Mouse (Mus musculus) heart, embryonic 15.5 days (tissue): ENCODE measurements around the gene Muc16. TPM values are rescaled to one million over a fixed set of nuclear protein-coding genes. Genes with fewer than 3 reads are reported as not detected.

Experiments
- ATAC-seq: fragments of 200-750 bp; cut with Nextera tagmentation; replicated peaks from 2 replicates; pipeline ENCODE4 v1.8.0; 2017; ENCODE audit warnings: low read depth, moderate TSS enrichment; ENCODE audit not compliant: insufficient number of reproducible peaks, insufficient read depth, low FRiP score
- H3K27ac ChIP-seq: fragments of 300-500 bp; sonication (generic); 2 replicates; pipeline ENCODE4 v1.5.1; 2015; ENCODE audit warnings: mild to moderate bottlenecking, inconsistent platforms
- H3K27me3 ChIP-seq: fragments of 300-500 bp; sonication (generic); 2 replicates; pipeline ENCODE4 v1.6.1; 2015; ENCODE audit warnings: inconsistent platforms
- H3K36me3 ChIP-seq: fragments of 300-500 bp; sonication (generic); 2 replicates; pipeline ENCODE4 v1.6.1; 2015; ENCODE audit warnings: mild to moderate bottlenecking, inconsistent platforms
- H3K4me1 ChIP-seq: fragments of 300-500 bp; sonication (generic); replicated peaks from 2 replicates; pipeline ENCODE4 v1.6.1; 2015; ENCODE audit warnings: inconsistent platforms
- H3K4me2 ChIP-seq: fragments of 300-500 bp; sonication (generic); 2 replicates; pipeline ENCODE4 v1.6.1; 2015; ENCODE audit warnings: inconsistent platforms, mild to moderate bottlenecking, moderate library complexity
- H3K4me3 ChIP-seq: fragments of 300-500 bp; sonication (generic); 2 replicates; pipeline ENCODE4 v1.5.1; 2015; ENCODE audit warnings: mild to moderate bottlenecking, inconsistent platforms
- H3K9ac ChIP-seq: fragments of 300-500 bp; sonication (generic); 2 replicates; pipeline ENCODE4 v1.6.1; 2015; ENCODE audit warnings: mild to moderate bottlenecking, inconsistent platforms
- H3K9me3 ChIP-seq: fragments of 300-500 bp; sonication (generic); replicated peaks from 2 replicates; pipeline ENCODE4 v1.6.1; 2016; ENCODE audit warnings: inconsistent platforms
- WGBS: fragments of 180-500 bp; shearing (Covaris S2); methylation state at CpG from one replicate; pipeline ENCODE4 v1.1.7; 2015; ENCODE audit warnings: mixed read lengths; 5-methylcytosine and 5-hydroxymethylcytosine counted together
- polyA plus RNA-seq: library from polyadenylated mRNA; unstranded; fragments of >200 nt; fragmentation: Nextera tagmentation; extraction: Ambion mirVana; gene quantifications from 2 replicates; pipeline ENCODE4 v1.2.1, GENCODE M21; 2015

Gene Muc16
- 1.1 and 1.8 TPM in 2 replicates for polyA plus RNA-seq

DNA sequence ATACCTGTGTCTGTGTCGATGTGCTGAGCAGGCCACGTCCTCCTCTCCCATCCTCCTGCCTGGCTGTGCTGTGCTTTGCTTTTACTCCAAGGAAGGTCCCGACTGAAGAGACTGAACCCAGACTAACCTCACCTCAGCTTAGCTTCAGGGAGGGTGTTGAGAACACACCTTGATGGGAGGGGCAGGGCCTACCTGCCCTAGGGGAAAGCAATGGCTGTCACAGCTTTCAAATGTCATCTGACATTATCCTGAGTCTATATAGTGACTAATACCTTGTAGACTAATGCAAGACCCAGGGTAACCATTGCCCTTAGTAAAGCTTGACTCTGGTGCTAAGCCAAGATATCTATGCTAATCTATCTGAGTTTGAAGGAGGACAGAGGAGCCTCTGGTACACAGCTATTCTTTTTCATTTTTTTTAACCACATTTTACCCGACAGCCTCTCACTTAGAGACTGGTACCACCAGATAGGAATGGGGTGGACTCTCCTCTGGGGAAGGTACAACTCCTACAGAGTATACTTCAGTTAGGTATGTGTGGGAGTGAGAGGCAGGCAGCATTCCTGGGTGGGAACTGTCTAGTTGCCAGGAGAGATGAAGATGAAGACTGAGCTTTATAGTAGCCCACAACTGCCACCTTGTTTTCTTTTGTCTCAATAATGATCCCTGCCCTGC is at the start of gene Muc16:
TSS of gene Muc16 (minus strand) at position 51 of the 675 bp plus-strand sequence.
- Histone ChIP-seq H3K36me3 (no peaks in the 10 kb centered on the region), H3K4me3 (no peak within 1 kb of the TSS), H3K4me2 (no peak within 1 kb of the TSS), H3K27me3 (no peaks in the 10 kb centered on the region), H3K9ac (no peak within 1 kb of the TSS), H3K9me3 (no peaks in the 10 kb centered on the region), H3K27ac (no peak within 1 kb of the TSS), H3K4me1 (no peaks in the 10 kb centered on the region)
- WGBS = 69% methylated on average over 4 of the region's 4 CpGs
- ATAC-seq = 0 out of 2 replicates have a peak, but pooled peaks have one; percentile 35

DNA sequence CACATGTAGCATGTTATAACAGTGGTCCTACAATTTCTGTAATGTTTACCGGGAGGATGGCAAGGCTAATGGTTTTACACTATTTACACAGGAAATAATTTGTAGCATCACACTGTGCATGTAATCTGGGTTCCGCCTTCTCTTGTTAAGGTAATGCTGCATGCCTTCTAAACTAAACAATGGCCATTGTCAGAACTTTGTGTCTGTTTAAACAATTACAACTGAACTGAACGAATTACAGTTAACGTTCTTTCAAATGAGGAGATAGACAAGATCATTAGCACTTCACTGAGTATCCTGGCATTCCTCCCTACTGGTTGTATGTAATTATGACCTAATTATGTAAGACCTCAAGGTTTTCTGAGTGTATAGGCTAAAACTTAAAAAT is 48.4 kb upstream of the Muc16 start:
- H3K27me3 ChIP-seq = no peaks in the 10 kb centered on the region
- no peak overlapping the region for H3K4me2 ChIP-seq
- H3K9me3 ChIP-seq = no peaks in the 10 kb centered on the region
- H3K27ac ChIP-seq = no peak overlapping the region
- no peak overlapping the region for H3K9ac ChIP-seq
- H3K36me3 ChIP-seq = no peaks in the 10 kb centered on the region
- ATAC-seq = no peak
- H3K4me3 ChIP-seq = no peak overlapping the region
- WGBS = 47% methylated on average over 4 of the region's 4 CpGs
- no peaks in the 10 kb centered on the region for H3K4me1 ChIP-seq

DNA sequence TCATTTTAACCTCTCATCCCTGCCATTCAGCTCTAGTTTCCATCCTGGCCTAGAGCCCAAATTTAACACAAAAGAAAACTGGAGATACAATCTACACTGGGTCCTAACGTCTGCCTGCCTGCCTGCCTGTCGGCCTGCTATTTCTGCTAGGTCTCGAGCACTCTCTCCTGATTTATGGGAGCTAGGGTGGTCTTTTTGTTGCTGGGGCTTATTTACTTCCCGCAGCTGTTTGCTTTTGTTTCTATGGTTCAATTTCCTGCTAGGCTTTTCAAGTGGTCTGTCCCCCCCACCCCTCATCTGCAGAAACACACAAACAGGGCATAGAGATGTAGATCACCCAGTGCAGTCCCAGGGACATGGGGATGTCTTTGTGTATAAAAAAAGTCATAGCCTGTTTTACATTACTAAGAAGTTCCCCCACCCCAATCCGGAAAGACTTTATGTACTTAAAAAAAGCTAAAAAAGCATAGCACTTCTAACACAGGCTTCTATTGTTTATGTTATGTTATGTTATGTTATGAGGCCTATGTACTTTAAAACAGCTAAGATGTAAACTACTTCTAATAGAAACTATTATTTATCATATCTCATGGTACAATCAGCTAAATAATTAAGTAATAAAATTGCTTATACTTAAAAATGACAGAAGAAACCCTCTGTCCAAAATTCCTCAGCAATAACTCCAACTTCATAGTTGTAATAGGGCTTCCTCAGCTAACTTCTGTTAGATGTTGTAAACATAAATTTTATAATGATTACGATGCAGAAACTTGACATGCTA is 47.8 kb upstream of the Muc16 start:
- WGBS = 37% methylated on average over 6 of the region's 6 CpGs
- H3K4me1 ChIP-seq = no peaks in the 10 kb centered on the region
- H3K4me3 ChIP-seq = no peak overlapping the region
- no peak overlapping the region for H3K27ac ChIP-seq
- H3K9me3 ChIP-seq = no peaks in the 10 kb centered on the region
- H3K27me3 ChIP-seq = no peaks in the 10 kb centered on the region
- H3K9ac ChIP-seq = no peak overlapping the region
- no peaks in the 10 kb centered on the region for H3K36me3 ChIP-seq
- no peak for ATAC-seq
- H3K4me2 ChIP-seq = no peak overlapping the region

DNA sequence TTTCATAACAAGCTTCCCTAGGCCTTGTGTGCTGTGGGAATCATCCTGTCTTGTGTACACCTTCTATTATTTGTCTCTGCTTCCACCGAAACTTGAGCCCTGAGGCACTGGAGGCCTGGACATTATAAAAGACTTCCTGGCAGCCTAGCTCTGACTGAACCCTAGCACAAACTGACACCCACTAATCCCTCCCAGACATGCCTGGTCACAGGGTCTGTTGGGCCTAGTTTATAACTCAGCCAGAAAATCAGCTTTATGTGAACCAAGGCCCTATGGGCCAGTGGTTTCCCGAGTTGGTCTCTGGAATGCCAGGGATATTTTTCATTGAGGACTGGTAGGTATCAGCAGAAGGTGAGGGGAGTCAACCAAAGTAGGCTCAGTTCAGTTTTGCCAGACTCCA is 46.7 kb upstream of the Muc16 start:
- WGBS = 34% methylated on average over 2 of the region's 2 CpGs
- H3K4me2 ChIP-seq = no peak overlapping the region
- H3K27me3 ChIP-seq = no peaks in the 10 kb centered on the region
- H3K4me3 ChIP-seq = no peak overlapping the region
- no peaks in the 10 kb centered on the region for H3K4me1 ChIP-seq
- H3K36me3 ChIP-seq = no peaks in the 10 kb centered on the region
- no peaks in the 10 kb centered on the region for H3K9me3 ChIP-seq
- ATAC-seq = no peak
- H3K9ac ChIP-seq = no peak overlapping the region
- H3K27ac ChIP-seq = no peak overlapping the region

DNA sequence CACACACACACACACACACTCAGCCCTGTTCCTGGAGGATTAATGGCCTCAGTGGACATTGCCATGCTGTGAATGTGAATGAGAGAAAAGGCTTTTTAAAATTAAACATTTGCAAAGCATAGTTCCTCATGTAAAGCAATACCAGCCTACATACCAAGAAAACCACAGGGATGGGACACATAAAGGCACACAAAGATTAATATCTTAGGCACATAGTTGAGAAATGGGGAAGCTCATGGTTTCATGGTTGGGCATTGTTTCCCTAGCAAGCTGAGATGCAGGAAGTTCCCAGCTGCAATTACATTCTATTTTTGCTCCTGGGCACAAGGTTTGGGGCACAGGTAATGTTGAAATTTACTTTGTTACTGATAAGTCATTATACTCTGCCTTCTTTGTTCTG is 31.3 kb upstream of the Muc16 start:
- no peaks in the 10 kb centered on the region for H3K9me3 ChIP-seq
- no peaks in the 10 kb centered on the region for H3K4me1 ChIP-seq
- no peaks in the 10 kb centered on the region for H3K27me3 ChIP-seq
- ATAC-seq = no peak
- H3K27ac ChIP-seq = no peak overlapping the region
- no peak overlapping the region for H3K4me3 ChIP-seq
- no peak overlapping the region for H3K9ac ChIP-seq
- H3K36me3 ChIP-seq = no peaks in the 10 kb centered on the region
- H3K4me2 ChIP-seq = no peak overlapping the region

DNA sequence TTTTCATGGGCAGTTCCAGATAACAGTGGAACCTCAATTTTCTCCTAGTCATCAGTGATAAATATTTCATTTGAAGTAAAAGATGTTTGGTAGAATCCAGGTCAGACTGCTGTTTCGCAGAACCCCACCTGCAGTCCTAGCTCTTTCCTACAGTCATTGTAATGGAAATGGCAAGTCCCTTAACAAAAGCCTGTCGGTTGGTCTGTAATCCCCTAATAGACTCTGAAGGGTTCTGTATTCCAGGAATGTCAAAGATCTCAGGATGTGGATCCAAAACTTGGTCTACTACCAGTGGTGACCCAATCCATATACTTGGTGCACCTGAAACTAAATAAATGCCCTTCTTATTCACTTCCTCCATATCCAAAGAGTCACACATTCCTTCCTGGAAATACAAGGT is 76.0 kb downstream of the Muc16 start:
- no peaks in the 10 kb centered on the region for H3K36me3 ChIP-seq
- ATAC-seq = no peak
- 58% methylated on average over 2 of the region's 2 CpGs for WGBS

DNA sequence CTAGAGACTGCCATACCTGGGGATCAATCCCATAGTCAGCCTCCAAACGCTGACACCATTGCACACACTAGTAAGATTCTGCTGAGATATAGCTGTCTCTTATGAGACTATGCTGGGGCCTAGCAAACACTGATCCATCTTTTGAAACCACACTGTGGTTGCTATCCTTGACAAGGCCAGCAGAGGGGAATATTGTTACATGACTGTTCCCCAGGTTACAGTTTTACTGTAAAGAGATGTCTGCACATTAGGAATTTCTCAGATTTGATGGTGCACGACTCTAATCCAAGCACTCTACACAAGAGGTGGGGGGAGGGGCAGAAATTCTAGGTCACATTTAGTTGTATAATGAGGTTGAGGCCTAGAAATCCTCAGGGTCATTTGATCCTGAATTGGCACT is 166.2 kb downstream of the Muc16 start:
- WGBS = 42% methylated on average over 2 of the region's 2 CpGs

More for the DNA sequence above, 76.0 kb downstream of the Muc16 start:
- H3K4me1 ChIP-seq = no peaks in the 10 kb centered on the region
- H3K9me3 ChIP-seq = no peaks in the 10 kb centered on the region
- H3K4me2 ChIP-seq = no peak overlapping the region
- no peaks in the 10 kb centered on the region for H3K27me3 ChIP-seq
- H3K9ac ChIP-seq = no peak overlapping the region
- no peak overlapping the region for H3K4me3 ChIP-seq
- no peak overlapping the region for H3K27ac ChIP-seq

DNA sequence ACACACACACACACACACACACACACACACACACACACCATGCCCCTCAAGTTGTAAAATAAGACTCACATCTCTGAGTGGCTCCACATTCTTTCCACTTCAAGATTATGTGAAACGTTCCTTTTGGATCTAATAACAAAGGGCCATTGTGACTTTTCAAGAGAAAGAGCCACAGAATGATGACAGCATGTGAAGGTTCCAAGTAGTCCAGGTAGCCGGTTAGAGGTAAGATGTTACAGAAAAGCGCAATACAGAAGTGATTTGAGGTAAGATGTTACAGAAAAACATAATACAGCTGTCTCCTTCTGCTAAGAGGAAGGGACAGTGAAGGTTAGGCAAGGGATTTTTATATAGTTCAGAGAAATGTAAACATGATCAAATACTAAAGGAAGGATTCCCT is 196.2 kb downstream of the Muc16 start, which contains the start of the genes Zfp558 and Mbd3l1:
TSS of gene Zfp558 (minus strand) at position 101 of the 400 bp plus-strand sequence.
TSS of gene Mbd3l1 (plus strand) at position 192 of the 400 bp plus-strand sequence.
- ATAC-seq = no peak
- Histone ChIP-seq H3K27me3 (no peaks in the 10 kb centered on the region), H3K27ac (no peak within 1 kb of the TSS), H3K9me3 (no peaks in the 10 kb centered on the region), H3K36me3 (no peaks in the 10 kb centered on the region), H3K4me2 (no peak within 1 kb of the TSS), H3K4me1 (no peaks in the 10 kb centered on the region; the same call in 1 of the 2 replicates), H3K9ac (no peak within 1 kb of the TSS), H3K4me3 (no peak within 1 kb of the TSS)
- 68% methylated on average over 3 of the region's 3 CpGs for WGBS

More for the DNA sequence above, 166.2 kb downstream of the Muc16 start:
- ATAC-seq = no peak
- H3K9me3 ChIP-seq = no peaks in the 10 kb centered on the region
- no peaks in the 10 kb centered on the region for H3K27me3 ChIP-seq
- H3K4me3 ChIP-seq = no peak overlapping the region
- H3K36me3 ChIP-seq = no peaks in the 10 kb centered on the region
- H3K4me1 ChIP-seq = no peaks in the 10 kb centered on the region
- H3K4me2 ChIP-seq = no peak overlapping the region
- H3K9ac ChIP-seq = no peak overlapping the region
- H3K27ac ChIP-seq = no peak overlapping the region

DNA sequence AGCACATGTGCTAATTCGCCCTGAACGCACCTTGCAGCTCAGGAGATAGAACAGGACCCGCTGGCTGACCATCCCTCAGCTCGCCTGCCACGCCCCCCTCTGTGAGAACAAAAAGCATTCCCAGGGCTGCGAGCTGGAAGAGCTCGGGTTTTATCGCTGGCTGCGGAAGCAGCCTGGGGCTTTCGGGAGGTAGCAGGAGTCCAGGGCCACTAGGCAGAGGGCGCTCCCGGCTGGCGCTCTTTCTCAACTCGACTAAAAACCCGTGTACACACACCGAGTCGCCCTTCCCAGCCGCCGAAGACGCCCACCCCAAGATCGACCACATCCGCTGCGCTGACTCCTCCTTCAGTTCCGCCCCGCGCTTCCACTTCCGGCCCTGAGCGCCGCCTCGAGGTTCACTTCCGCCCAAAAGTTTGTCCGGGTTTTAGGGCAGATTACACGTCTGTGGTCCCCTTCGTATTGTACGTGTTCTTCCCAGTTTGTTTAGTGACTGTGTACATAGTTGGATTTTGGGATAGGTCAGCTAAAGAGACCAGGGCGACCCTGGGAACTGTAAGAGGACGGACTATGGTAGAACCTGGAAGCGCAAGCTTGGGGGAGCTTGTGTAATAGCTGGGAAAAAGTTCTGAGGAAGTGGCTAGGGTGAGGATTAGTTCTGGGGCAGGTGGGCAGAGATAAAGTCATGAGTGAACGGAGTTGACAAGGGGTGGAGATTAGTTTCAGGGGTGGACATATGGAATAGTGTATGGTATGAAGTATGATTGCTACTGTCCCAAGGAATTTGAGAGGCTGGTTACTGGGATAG is 200.8 kb downstream of the Muc16 start:
- Histone ChIP-seq H3K9ac (peak overlapping the region; percentile 66), H3K27ac (peak overlapping the region; percentile 86), H3K9me3 (no peaks in the 10 kb centered on the region), H3K27me3 (no peaks in the 10 kb centered on the region), H3K36me3 (0 out of 2 replicates have a peak, but pooled peaks cover under 1% of the 10 kb centered on the region), H3K4me1 (peaks cover 4% of the 10 kb centered on the region), H3K4me2 (peak overlapping the region; percentile 74), H3K4me3 (peak overlapping the region; percentile 78)
- peak; percentile 89 for ATAC-seq
- 4% methylated on average over 39 of the region's 39 CpGs for WGBS

DNA sequence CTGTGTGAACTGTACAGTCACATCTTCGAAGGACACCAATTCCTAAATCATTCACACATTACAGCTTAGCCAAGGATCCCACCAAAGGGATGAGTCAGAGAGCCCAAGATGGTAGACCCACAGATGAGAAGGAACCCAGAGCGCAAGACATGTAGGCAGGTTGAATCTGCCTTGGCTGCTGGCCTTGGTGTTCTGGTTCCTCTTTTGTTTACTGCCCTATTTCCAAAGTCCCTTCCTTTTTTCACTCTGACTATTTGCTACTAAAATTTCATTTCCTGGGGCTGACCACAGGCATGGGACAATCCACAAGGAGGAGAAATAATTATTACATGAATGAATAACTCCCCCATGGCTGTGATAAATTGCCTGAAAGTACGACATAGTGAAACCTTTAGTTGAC is 206.3 kb downstream of the Muc16 start:
- peaks cover 4% of the 10 kb centered on the region for H3K4me1 ChIP-seq
- WGBS = 83% methylated on average over 3 of the region's 3 CpGs
- peaks cover 4% of the 10 kb centered on the region; the same call in 1 of the 2 replicates for H3K36me3 ChIP-seq
- H3K9ac ChIP-seq = no peak overlapping the region
- H3K4me2 ChIP-seq = no peak overlapping the region
- H3K27me3 ChIP-seq = no peaks in the 10 kb centered on the region
- no peak overlapping the region for H3K27ac ChIP-seq
- no peak overlapping the region for H3K4me3 ChIP-seq
- ATAC-seq = no peak
- no peaks in the 10 kb centered on the region for H3K9me3 ChIP-seq

DNA sequence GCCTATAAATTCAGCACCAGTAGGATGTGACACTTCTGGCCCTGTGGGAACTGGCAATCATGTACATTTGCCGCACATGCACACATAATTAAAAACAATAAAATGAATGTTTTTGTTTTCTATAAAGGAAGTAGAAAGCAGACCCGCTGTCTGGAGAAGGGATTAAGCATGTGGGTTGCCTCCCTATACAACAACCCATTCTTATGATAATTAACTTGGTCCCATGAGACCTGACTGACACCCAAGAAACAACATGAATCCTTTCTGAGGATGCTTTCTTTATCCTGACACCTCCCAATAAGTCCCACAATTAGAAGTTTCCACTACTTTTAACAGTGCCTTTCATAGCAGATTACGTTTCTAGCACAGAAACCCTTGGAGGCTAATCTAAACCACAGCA is 207.0 kb downstream of the Muc16 start:
- Histone ChIP-seq H3K4me1 (no peaks in the 10 kb centered on the region), H3K9me3 (no peaks in the 10 kb centered on the region), H3K27me3 (no peaks in the 10 kb centered on the region), H3K9ac (no peak overlapping the region), H3K27ac (no peak overlapping the region), H3K4me3 (no peak overlapping the region), H3K4me2 (no peak overlapping the region), H3K36me3 (peaks cover 4% of the 10 kb centered on the region; the same call in 1 of the 2 replicates)
- ATAC-seq = no peak
- WGBS = 74% methylated on average over 3 of the region's 3 CpGs
